In genomic region chr7:143017181-143017580, GRCm38 (mm10) we compare ENCODE assay signal across 17 mouse cellular contexts. TPM values are rescaled to one million over a fixed set of nuclear protein-coding genes. Genes with fewer than 3 reads are reported as not detected.
DNase-seq lines count a peak whose midpoint lies in the region; ATAC-seq lines count a peak whose summit lies in the region.
"Had no signal": no experiment of that assay in that cellular context is flagged by ENCODE, and none has a peak within 500 bp of the region (broad histone marks: within the 10 kb centered on the region; RNA-seq: fewer than 3 reads in every experiment).

No protein-coding gene starts in this region.

- no peak for ATAC-seq in heart, embryonic 11.5 days (replicated peaks; ENCODE audit: insufficient number of reproducible peaks, low FRiP score, low TSS enrichment)
- ATAC-seq in kidney, embryonic 16.5 days (ENCODE audit: low FRiP score, low TSS enrichment) = 0 out of 2 replicates have a peak, but pooled peaks have one; percentile 9
- no peak for ATAC-seq in megakaryocyte, adult 5-6 weeks (ENCODE audit: poor library complexity, severe bottlenecking)
- ATAC-seq in stomach, embryonic 15.5 days (ENCODE audit: insufficient read depth, low FRiP score, low read depth) = no peak
- ATAC-seq: hindbrain, embryonic 16.5 days had no signal

- WGBS in heart, embryonic 11.5 days (ENCODE audit: insufficient replicate concordance) = 84% methylated on average over 4 of the region's 4 CpGs
- 69% methylated on average over 4 of the region's 4 CpGs for WGBS in kidney, embryonic 16.5 days
- WGBS in stomach, embryonic 15.5 days = 76% methylated on average over 4 of the region's 4 CpGs

- H3K4me2 ChIP-seq in heart, embryonic 11.5 days = no peak overlapping the region
- H3K4me2 ChIP-seq in kidney, embryonic 16.5 days (replicated peaks; ENCODE audit: low read depth, low read length) = no peak overlapping the region
- no peak overlapping the region for H3K4me2 ChIP-seq in stomach, embryonic 15.5 days
- H3K4me2 ChIP-seq: forebrain, embryonic 15.5 days had no signal

- H3K4me1 ChIP-seq in heart, embryonic 11.5 days (ENCODE audit: control insufficient read depth, insufficient read depth, low read length) = peaks cover 43% of the 10 kb centered on the region
- peaks cover 28% of the 10 kb centered on the region for H3K4me1 ChIP-seq in kidney, embryonic 16.5 days (ENCODE audit: insufficient read depth, low read length)
- H3K4me1 ChIP-seq in megakaryocyte, embryonic 14.5 days = peaks cover 98% of the 10 kb centered on the region
- H3K4me1 ChIP-seq in stomach, embryonic 15.5 days = peaks cover 48% of the 10 kb centered on the region

- H3K4me3 ChIP-seq in heart, embryonic 11.5 days (ENCODE audit: low read depth, low read length) = no peak overlapping the region
- no peak overlapping the region for H3K4me3 ChIP-seq in kidney, embryonic 16.5 days (ENCODE audit: low read length)
- H3K4me3 ChIP-seq in megakaryocyte, embryonic 14.5 days (replicated peaks) = peak overlapping the region; percentile 12
- H3K4me3 ChIP-seq in stomach, embryonic 15.5 days (replicated peaks) = no peak overlapping the region
- H3K4me3 ChIP-seq: embryonic facial prominence, embryonic 10.5 days; erythroblast, embryonic 14.5 days; forebrain, embryonic 15.5 days had no signal

- no peaks in the 10 kb centered on the region for H3K36me3 ChIP-seq in heart, embryonic 11.5 days (ENCODE audit: control insufficient read depth, insufficient read depth, low read length)
- no peaks in the 10 kb centered on the region for H3K36me3 ChIP-seq in kidney, embryonic 16.5 days (ENCODE audit: insufficient read depth, low read length)
- peaks cover 95% of the 10 kb centered on the region for H3K36me3 ChIP-seq in megakaryocyte, embryonic 14.5 days (replicated peaks; ENCODE audit: low read length)
- H3K36me3 ChIP-seq in stomach, embryonic 15.5 days = no peaks in the 10 kb centered on the region
- H3K36me3 ChIP-seq: embryonic facial prominence, embryonic 10.5 days; forebrain, embryonic 15.5 days had no signal

- 0 out of 2 replicates have a peak overlapping the region, but pooled peaks have one; percentile 29 for H3K27ac ChIP-seq in heart, embryonic 11.5 days (ENCODE audit: low read depth, low read length)
- no peak overlapping the region for H3K27ac ChIP-seq in kidney, embryonic 16.5 days (ENCODE audit: low read length)
- peak overlapping the region; percentile 86 for H3K27ac ChIP-seq in stomach, embryonic 15.5 days
- H3K27ac ChIP-seq: embryonic facial prominence, embryonic 10.5 days; forebrain, embryonic 15.5 days had no signal

- no peaks in the 10 kb centered on the region for H3K27me3 ChIP-seq in heart, embryonic 11.5 days (ENCODE audit: control insufficient read depth, insufficient read depth, low read length)
- H3K27me3 ChIP-seq in kidney, embryonic 16.5 days (ENCODE audit: insufficient read depth, low read length) = no peaks in the 10 kb centered on the region
- no peaks in the 10 kb centered on the region for H3K27me3 ChIP-seq in megakaryocyte, embryonic 14.5 days (replicated peaks)
- no peaks in the 10 kb centered on the region for H3K27me3 ChIP-seq in stomach, embryonic 15.5 days (replicated peaks)
- H3K27me3 ChIP-seq: forebrain, embryonic 15.5 days had no signal

- no peak overlapping the region for H3K9ac ChIP-seq in heart, embryonic 11.5 days (ENCODE audit: low read depth, low read length)
- H3K9ac ChIP-seq in kidney, embryonic 16.5 days (replicated peaks; ENCODE audit: low read length) = no peak overlapping the region
- H3K9ac ChIP-seq in stomach, embryonic 15.5 days = no peak overlapping the region
- H3K9ac ChIP-seq: forebrain, embryonic 15.5 days had no signal

- DNase-seq in heart, postnatal 4 days = no peak
- no peak for DNase-seq in kidney, postnatal 36 days
- DNase-seq: cerebellum, adult 11-12 months; cerebellum, postnatal 36 days; kidney, postnatal 4 days; layer of hippocampus, postnatal 36 days; lung, adult 18-20 months; thymus, postnatal 36 days had no signal

- no peaks in the 10 kb centered on the region for H3K9me3 ChIP-seq in heart, embryonic 11.5 days (replicated peaks; ENCODE audit: control insufficient read depth, low read length)
- H3K9me3 ChIP-seq in kidney, embryonic 16.5 days (ENCODE audit: low read length) = no peaks in the 10 kb centered on the region
- no peaks in the 10 kb centered on the region for H3K9me3 ChIP-seq in megakaryocyte, embryonic 14.5 days
- no peaks in the 10 kb centered on the region for H3K9me3 ChIP-seq in stomach, embryonic 15.5 days
- H3K9me3 ChIP-seq: embryonic facial prominence, embryonic 10.5 days; forebrain, embryonic 15.5 days had no signal

RNA-seq across cellular contexts. Expression of gene Tspan32, which starts 12.3 kb away (rescaled TPM):
- 18.2 and 19.5 TPM in 2 replicates for polyA plus RNA-seq in heart, embryonic 11.5 days (2014; fragmentation: Nextera tagmentation; extraction: Ambion mirVana)
- total RNA-seq in heart, postnatal 4 days (2021) = under 1 TPM; 0.45 to 0.64 TPM
- 1.5 and 1.6 TPM in 2 replicates for polyA plus RNA-seq in kidney, embryonic 16.5 days (2015; fragmentation: Nextera tagmentation; extraction: Ambion mirVana)
- polyA plus RNA-seq in megakaryocyte, embryonic 14.5 days (2012; ENCODE audit: insufficient read depth, low replicate concordance) = 109 and 119 TPM in 2 replicates
- total RNA-seq in megakaryocyte, adult 5-6 weeks (2015) = 60.9 and 70.4 TPM in 2 replicates
- 45.6 and 47.0 TPM in 2 replicates for total RNA-seq in megakaryocyte, adult 5-6 weeks (2017)
- 3.6 and 7.3 TPM in 2 replicates for polyA plus RNA-seq in stomach, embryonic 15.5 days (2015; fragmentation: Nextera tagmentation; extraction: Ambion mirVana)

RNA-seq across cellular contexts. Expression of gene Cd81, which starts 35.4 kb away (rescaled TPM):
- 632 and 701 TPM in 2 replicates for polyA plus RNA-seq in heart, embryonic 11.5 days (2014; fragmentation: Nextera tagmentation; extraction: Ambion mirVana)
- 100 to 1,000 TPM; 600 to 620 TPM for total RNA-seq in heart, postnatal 4 days (2021)
- polyA plus RNA-seq in kidney, embryonic 16.5 days (2015; fragmentation: Nextera tagmentation; extraction: Ambion mirVana) = 643 and 698 TPM in 2 replicates
- polyA plus RNA-seq in megakaryocyte, embryonic 14.5 days (2012; ENCODE audit: insufficient read depth, low replicate concordance) = 774 and 1,679 TPM in 2 replicates
- total RNA-seq in megakaryocyte, adult 5-6 weeks (2015) = 17.2 and 20.3 TPM in 2 replicates
- 22.5 and 25.3 TPM in 2 replicates for total RNA-seq in megakaryocyte, adult 5-6 weeks (2017)
- 551 and 575 TPM in 2 replicates for polyA plus RNA-seq in stomach, embryonic 15.5 days (2015; fragmentation: Nextera tagmentation; extraction: Ambion mirVana)

RNA-seq across cellular contexts. Expression of gene Ascl2, which starts 48.1 kb away (rescaled TPM):
- 0.42 and 0.44 TPM in 2 replicates for polyA plus RNA-seq in heart, embryonic 11.5 days (2014; fragmentation: Nextera tagmentation; extraction: Ambion mirVana)
- total RNA-seq in heart, postnatal 4 days (2021) = not detected
- polyA plus RNA-seq in kidney, embryonic 16.5 days (2015; fragmentation: Nextera tagmentation; extraction: Ambion mirVana) = 0.75 and 1.3 TPM in 2 replicates
- polyA plus RNA-seq in megakaryocyte, embryonic 14.5 days (2012; ENCODE audit: insufficient read depth, low replicate concordance) = 2.4 and 6.3 TPM in 2 replicates
- 0.96 and 1.1 TPM in 2 replicates for total RNA-seq in megakaryocyte, adult 5-6 weeks (2015)
- total RNA-seq in megakaryocyte, adult 5-6 weeks (2017) = 0.40 and 2.9 TPM in 2 replicates
- 5.5 and 6.1 TPM in 2 replicates for polyA plus RNA-seq in stomach, embryonic 15.5 days (2015; fragmentation: Nextera tagmentation; extraction: Ambion mirVana)

RNA-seq across cellular contexts. Expression of gene Tssc4, which starts 51.9 kb away (rescaled TPM):
- 36.2 and 48.4 TPM in 2 replicates for polyA plus RNA-seq in heart, embryonic 11.5 days (2014; fragmentation: Nextera tagmentation; extraction: Ambion mirVana)
- 10 to 100 TPM; 32.6 to 33.9 TPM for total RNA-seq in heart, postnatal 4 days (2021)
- polyA plus RNA-seq in kidney, embryonic 16.5 days (2015; fragmentation: Nextera tagmentation; extraction: Ambion mirVana) = 104 and 120 TPM in 2 replicates
- 167 and 219 TPM in 2 replicates for polyA plus RNA-seq in megakaryocyte, embryonic 14.5 days (2012; ENCODE audit: insufficient read depth, low replicate concordance)
- 14.0 and 19.2 TPM in 2 replicates for total RNA-seq in megakaryocyte, adult 5-6 weeks (2015)
- total RNA-seq in megakaryocyte, adult 5-6 weeks (2017) = 17.7 and 20.5 TPM in 2 replicates
- 78.7 and 84.8 TPM in 2 replicates for polyA plus RNA-seq in stomach, embryonic 15.5 days (2015; fragmentation: Nextera tagmentation; extraction: Ambion mirVana)
